Mouse (Mus musculus) embryonic fibroblast, embryonic 13.5 days (primary cell): ENCODE measurements around the gene Exoc2.

Experiments used
- CTCF ChIP-seq: IDR thresholded peaks from 2 replicates; pipeline ENCODE4 v1.5.1; 2011; ENCODE audit warnings: mild to moderate bottlenecking, control low read depth, low read length, moderate library complexity, borderline replicate concordance; ENCODE audit not compliant: insufficient read depth
- POLR2A ChIP-seq: IDR thresholded peaks from 2 replicates; pipeline ENCODE4 v1.6.1; 2011; ENCODE audit warnings: low read depth, mild to moderate bottlenecking, control low read depth, low read length, moderate library complexity

DNA sequence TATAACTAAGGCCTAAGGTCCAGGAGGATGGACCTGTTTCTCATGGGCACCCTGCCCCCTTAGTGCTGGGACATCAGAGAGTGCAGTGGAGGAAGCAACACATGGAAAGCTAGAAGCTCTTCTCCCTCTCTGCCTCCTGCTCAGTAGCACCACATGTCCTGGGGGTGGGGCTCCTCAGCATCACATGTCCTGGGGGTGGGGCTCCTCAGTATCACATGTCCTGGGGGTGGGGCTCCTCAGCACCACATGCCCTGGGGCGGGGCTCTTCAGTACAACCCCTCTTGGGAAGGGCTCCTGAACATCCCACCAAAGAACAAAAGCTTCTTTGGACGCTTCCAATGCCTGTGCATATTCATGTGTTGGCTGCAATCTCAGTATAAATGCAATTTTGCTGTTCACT is 186.3 kb downstream of the Exoc2 start:
- TF ChIP-seq CTCF (no peak), POLR2A (no peak)
